Mouse (Mus musculus) bone marrow macrophage, adult 2 months (primary cell): ENCODE data around the gene Sulf2.

Experiments
- CTCF ChIP-seq: IDR thresholded peaks from 2 replicates; pipeline ENCODE4 v1.5.1; 2012; ENCODE audit warnings: low read depth, mild to moderate bottlenecking, low read length, moderate library complexity
- POLR2A ChIP-seq: IDR thresholded peaks from 2 replicates; pipeline ENCODE4 v1.6.1; 2012; ENCODE audit warnings: mild to moderate bottlenecking, low read depth, low read length, borderline replicate concordance

GRCm38 (mm10) chr2:166163252-166163651 is 7.8 kb upstream of the Sulf2 start:
- no peak for TF ChIP-seq CTCF
- TF ChIP-seq POLR2A = no peak
